Mouse (Mus musculus) layer of hippocampus, postnatal 14 days (tissue): ENCODE results near the gene Lamtor2. TPM values are rescaled to one million over a fixed set of nuclear protein-coding genes. Genes with fewer than 3 reads are reported as not detected.

ENCODE experiments used
- DNase-seq, 2 experiments: peaks; one replicate each; pipeline ENCODE4 v3.0.0; 2021 to 2022; ENCODE audit warnings: low spot score in 2 of 2, mixed read lengths in 1 of 2
- microRNA-seq, 2 experiments: library from miRNA; unstranded; fragments of <30 nt; microRNA quantifications; one replicate each; pipeline ENCODE4 v1.2.0; 2021
- total RNA-seq, 2 experiments: library from RNA; stranded (reverse); gene quantifications; 2 replicates each; pipeline ENCODE4 v1.2.3; 2021

The Lamtor2 gene
- total RNA-seq, 2 experiments from 2014 or later = 96.1 to 113 TPM

GRCm38 (mm10) chr3:88509250-88509649, 43.6 kb downstream of the Lamtor2 start:
- no peak for DNase-seq

- no peak for DNase-seq
Measured at GRCm38 (mm10) chr3:88505765-88506164, 47.1 kb downstream of the Lamtor2 start.

- DNase-seq = no peak
Measured at GRCm38 (mm10) chr3:88505081-88505480, 47.8 kb downstream of the Lamtor2 start.

- no peak for DNase-seq
Measured at GRCm38 (mm10) chr3:88503881-88504746, 48.8 kb downstream of the Lamtor2 start.

GRCm38 (mm10) chr3:88503505-88503863, 49.4 kb downstream of the Lamtor2 start:
- no peak for DNase-seq

- peak; percentile 88 to 92 for DNase-seq
Measured at GRCm38 (mm10) chr3:88502641-88503504, 50.0 kb downstream of the Lamtor2 start.

GRCm38 (mm10) chr3:88502031-88502571, 50.8 kb downstream of the Lamtor2 start:
- DNase-seq = no peak

- no peak for DNase-seq
Measured at GRCm38 (mm10) chr3:88501366-88502030, 51.4 kb downstream of the Lamtor2 start.

- DNase-seq = no peak
Measured at GRCm38 (mm10) chr3:88500655-88501365, 52.1 kb downstream of the Lamtor2 start.

- no peak for DNase-seq
Measured at GRCm38 (mm10) chr3:88500087-88500486, 52.8 kb downstream of the Lamtor2 start.

Small RNA genes lying within 50 kb of the gene (microRNA-seq; reads per million reads assigned to microRNA genes)
- gene Mir1905 = 0 reads per million in 2 experiments

Other genes with a start within 250 kb of the Lamtor2 start
- gene Glmp, start 228.1 kb downstream of the Lamtor2 start, total RNA-seq = 10 to 100 TPM; 86.2 to 90.2 TPM
- 1 to 10 TPM in 1 of 2 experiments, under 1 TPM in 1; 0.93 to 1.3 TPM for gene Tmem79, start 216.9 kb downstream of the Lamtor2 start, total RNA-seq
- gene Smg5, start 216.8 kb downstream of the Lamtor2 start, total RNA-seq = 10 to 100 TPM; 65.4 to 71.8 TPM
- gene Paqr6, start 188.5 kb downstream of the Lamtor2 start, total RNA-seq = 1 to 10 TPM; 8.1 to 9.4 TPM
- gene Bglap3, start 180.3 kb downstream of the Lamtor2 start, total RNA-seq = not detected
- gene Bglap2, start 174.4 kb downstream of the Lamtor2 start, total RNA-seq = not detected
- 1 to 10 TPM in 1 of 2 experiments, not detected in 1; 1.3 TPM for gene Bglap, start 168.6 kb downstream of the Lamtor2 start, total RNA-seq
- gene Pmf1, start 142.7 kb downstream of the Lamtor2 start, total RNA-seq = 1 to 10 TPM; 6.9 to 9.9 TPM
- gene Slc25a44, start 127.9 kb downstream of the Lamtor2 start, total RNA-seq = 10 to 100 TPM; 68.6 to 70.3 TPM
- 10 to 100 TPM; 33.1 to 38.1 TPM for gene Sema4a, start 91.9 kb downstream of the Lamtor2 start, total RNA-seq
- gene Lmna, start 43.1 kb downstream of the Lamtor2 start, total RNA-seq = 10 to 100 TPM; 42.0 to 49.3 TPM
- gene Mex3a, start 20.7 kb downstream of the Lamtor2 start, total RNA-seq = 10 to 100 TPM in 1 of 2 experiments, 1 to 10 TPM in 1; 9.0 to 10.7 TPM
- not detected for gene Rab25, start 4.8 kb downstream of the Lamtor2 start, total RNA-seq
- 10 to 100 TPM; 77.3 to 81.8 TPM for gene Ubqln4, start 684 bp upstream of the Lamtor2 start, total RNA-seq
- 100 to 1,000 TPM; 110 to 120 TPM for gene Ssr2, start 22.8 kb upstream of the Lamtor2 start, total RNA-seq
- 100 to 1,000 TPM; 258 to 259 TPM for gene Arhgef2, start 52.9 kb upstream of the Lamtor2 start, total RNA-seq
- not detected for gene Rxfp4, start 100.1 kb upstream of the Lamtor2 start, total RNA-seq
- 10 to 100 TPM; 51.5 to 61.6 TPM for gene Khdc4, start 132.7 kb upstream of the Lamtor2 start, total RNA-seq
- 10 to 100 TPM; 49.7 to 57.7 TPM for gene Rit1, start 163.8 kb upstream of the Lamtor2 start, total RNA-seq
- gene Syt11, start 222.1 kb upstream of the Lamtor2 start, total RNA-seq = 100 to 1,000 TPM; 500 to 510 TPM